Mouse (Mus musculus) forebrain, embryonic 14.5 days (tissue): ENCODE measurements at regions not wholly inside any gene's neighbourhood (a gene's known extent, or its start where the extent isn't known, plus 50 kb on each side); places are given as distances from the start of the nearest gene placed in this dataset.

Source experiments
- ATAC-seq: fragments of 200-750 bp; cut with Nextera tagmentation; 2 replicates; pipeline ENCODE4 v1.8.0; 2017; ENCODE audit warnings: mild to moderate bottlenecking, moderate library complexity
- DNase-seq: peaks from one replicate; pipeline ENCODE4 v3.0.0-alpha.2; 2015; ENCODE audit warnings: low spot score
- H3K27ac ChIP-seq: fragments of 300-500 bp; sonication (generic); 2 replicates; pipeline ENCODE4 v1.5.1; 2014; ENCODE audit warnings: low read depth, mild to moderate bottlenecking, control low read depth, low read length, moderate library complexity
- H3K27me3 ChIP-seq: fragments of 300-500 bp; sonication (generic); replicated peaks from 2 replicates; pipeline ENCODE4 v1.6.1; 2014; ENCODE audit warnings: low read length, control low read depth, mixed read lengths; ENCODE audit not compliant: control insufficient read depth, insufficient read depth
- H3K36me3 ChIP-seq: fragments of 300-500 bp; sonication (generic); 2 replicates; pipeline ENCODE4 v1.6.1; 2014; ENCODE audit warnings: low read length, control low read depth; ENCODE audit not compliant: control insufficient read depth, insufficient read depth
- H3K4me1 ChIP-seq: fragments of 300-500 bp; sonication (generic); 2 replicates; pipeline ENCODE4 v1.6.1; 2014; ENCODE audit warnings: antibody characterized with exemption, low read length, control low read depth; ENCODE audit not compliant: control insufficient read depth, insufficient read depth
- H3K4me2 ChIP-seq: fragments of 300-500 bp; sonication (generic); 2 replicates; pipeline ENCODE4 v1.6.1; 2014; ENCODE audit warnings: mild to moderate bottlenecking, control low read depth, low read length
- H3K4me3 ChIP-seq: fragments of 300-500 bp; sonication (generic); 2 replicates; pipeline ENCODE4 v1.5.1; 2014; ENCODE audit warnings: low read depth, low read length, control low read depth
- H3K9ac ChIP-seq: fragments of 300-500 bp; sonication (generic); 2 replicates; pipeline ENCODE4 v1.6.1; 2014; ENCODE audit warnings: mild to moderate bottlenecking, low read length, control low read depth, moderate library complexity
- H3K9me3 ChIP-seq: fragments of 300-500 bp; sonication (generic); replicated peaks from 2 replicates; pipeline ENCODE4 v1.6.1; 2016; ENCODE audit warnings: low read length, control low read depth, mixed read lengths; ENCODE audit not compliant: control insufficient read depth
- WGBS: fragments of 180-500 bp; shearing (Covaris S2); extraction: QIAGEN DNeasy Blood & Tissue Kit; methylation state at CpG from one replicate; pipeline ENCODE4 v1.1.7; 2014; 5-methylcytosine and 5-hydroxymethylcytosine counted together

- Histone ChIP-seq H3K27me3 (no peaks in the 10 kb centered on the region), H3K9me3 (no peaks in the 10 kb centered on the region), H3K4me2 (no peak overlapping the region), H3K36me3 (no peaks in the 10 kb centered on the region), H3K4me1 (no peaks in the 10 kb centered on the region), H3K27ac (no peak overlapping the region), H3K4me3 (no peak overlapping the region), H3K9ac (no peak overlapping the region)
- ATAC-seq (no peak), DNase-seq (no peak)
- 92% methylated on average over 7 of the region's 7 CpGs for WGBS
Measured at GRCm38 (mm10) chr16:87245441-87245840, 108.5 kb upstream of the N6amt1 start.

- ATAC-seq = no peak
- DNase-seq = no peak
- 84% methylated on average over 7 of the region's 7 CpGs for WGBS
- Histone ChIP-seq H3K27ac (no peak overlapping the region), H3K4me1 (no peaks in the 10 kb centered on the region), H3K9ac (no peak overlapping the region), H3K4me2 (no peak overlapping the region), H3K36me3 (no peaks in the 10 kb centered on the region), H3K9me3 (no peaks in the 10 kb centered on the region), H3K4me3 (no peak overlapping the region), H3K27me3 (no peaks in the 10 kb centered on the region)
Measured at GRCm38 (mm10) chr16:87242027-87242426, 112.0 kb upstream of the N6amt1 start.

GRCm38 (mm10) chr16:87239105-87239504 lies 114.9 kb upstream of the N6amt1 start:
- 90% methylated on average over 7 of the region's 7 CpGs for WGBS
- Histone ChIP-seq H3K27me3 (no peaks in the 10 kb centered on the region), H3K36me3 (no peaks in the 10 kb centered on the region), H3K9ac (no peak overlapping the region), H3K4me3 (no peak overlapping the region), H3K4me1 (no peaks in the 10 kb centered on the region), H3K9me3 (no peaks in the 10 kb centered on the region), H3K27ac (no peak overlapping the region), H3K4me2 (no peak overlapping the region)
- no peak for DNase-seq
- no peak for ATAC-seq

- Histone ChIP-seq H3K4me1 (no peaks in the 10 kb centered on the region), H3K4me3 (no peak overlapping the region), H3K36me3 (no peaks in the 10 kb centered on the region), H3K4me2 (no peak overlapping the region), H3K9ac (no peak overlapping the region), H3K27ac (no peak overlapping the region), H3K27me3 (no peaks in the 10 kb centered on the region), H3K9me3 (no peaks in the 10 kb centered on the region)
- 65% methylated on average over 4 of the region's 4 CpGs for WGBS
- DNase-seq = no peak
- ATAC-seq = no peak
Measured at GRCm38 (mm10) chr16:87234199-87234598, 119.8 kb upstream of the N6amt1 start.

GRCm38 (mm10) chr16:87225595-87225994 lies 128.4 kb upstream of the N6amt1 start:
- H3K27me3 ChIP-seq = no peaks in the 10 kb centered on the region
- H3K4me1 ChIP-seq = no peaks in the 10 kb centered on the region
- no peak overlapping the region for H3K4me3 ChIP-seq
- H3K36me3 ChIP-seq = no peaks in the 10 kb centered on the region
- DNase-seq (no peak), ATAC-seq (no peak)
- H3K9ac ChIP-seq = no peak overlapping the region
- H3K27ac ChIP-seq = no peak overlapping the region
- WGBS = 89% methylated on average over 10 of the region's 10 CpGs
- no peaks in the 10 kb centered on the region for H3K9me3 ChIP-seq
- no peak overlapping the region for H3K4me2 ChIP-seq

GRCm38 (mm10) chr16:87225085-87225484 lies 128.9 kb upstream of the N6amt1 start:
- no peak overlapping the region for H3K27ac ChIP-seq
- ATAC-seq (no peak), DNase-seq (no peak)
- H3K4me1 ChIP-seq = no peaks in the 10 kb centered on the region
- H3K4me2 ChIP-seq = no peak overlapping the region
- no peaks in the 10 kb centered on the region for H3K27me3 ChIP-seq
- no peaks in the 10 kb centered on the region for H3K9me3 ChIP-seq
- no peak overlapping the region for H3K9ac ChIP-seq
- no peak overlapping the region for H3K4me3 ChIP-seq
- 87% methylated on average over 8 of the region's 8 CpGs for WGBS
- H3K36me3 ChIP-seq = no peaks in the 10 kb centered on the region

- Histone ChIP-seq H3K9ac (no peak overlapping the region), H3K4me1 (no peaks in the 10 kb centered on the region), H3K27ac (no peak overlapping the region), H3K27me3 (no peaks in the 10 kb centered on the region), H3K4me2 (no peak overlapping the region), H3K9me3 (no peaks in the 10 kb centered on the region), H3K4me3 (no peak overlapping the region), H3K36me3 (no peaks in the 10 kb centered on the region)
- ATAC-seq = no peak
- DNase-seq = no peak
- WGBS = 95% methylated on average over 7 of the region's 7 CpGs
Measured at GRCm38 (mm10) chr16:87224024-87224423, 130.0 kb upstream of the N6amt1 start.

- Histone ChIP-seq H3K4me2 (no peak overlapping the region), H3K36me3 (no peaks in the 10 kb centered on the region), H3K4me1 (no peaks in the 10 kb centered on the region), H3K27ac (no peak overlapping the region), H3K9ac (no peak overlapping the region), H3K27me3 (no peaks in the 10 kb centered on the region), H3K9me3 (no peaks in the 10 kb centered on the region), H3K4me3 (no peak overlapping the region)
- DNase-seq (no peak), ATAC-seq (no peak)
- 94% methylated on average over 5 of the region's 5 CpGs for WGBS
Measured at GRCm38 (mm10) chr16:87220611-87221010, 133.4 kb upstream of the N6amt1 start.

GRCm38 (mm10) chr16:87220201-87220600 lies 133.8 kb upstream of the N6amt1 start:
- WGBS = 57% methylated on average over 4 of the region's 4 CpGs
- no peak overlapping the region for H3K9ac ChIP-seq

More at GRCm38 (mm10) chr16:87220201-87220600, 133.8 kb upstream of the N6amt1 start:
- no peak for ATAC-seq
- Histone ChIP-seq H3K27me3 (no peaks in the 10 kb centered on the region), H3K27ac (no peak overlapping the region), H3K9me3 (no peaks in the 10 kb centered on the region), H3K4me2 (no peak overlapping the region), H3K4me3 (no peak overlapping the region), H3K4me1 (no peaks in the 10 kb centered on the region), H3K36me3 (no peaks in the 10 kb centered on the region)
- DNase-seq = no peak
